Mouse (Mus musculus) right cerebral cortex, postnatal 36 days (tissue): ENCODE data around the gene Gm21976.

ENCODE experiments used
- DNase-seq, 2 experiments: peaks; one replicate each; pipeline ENCODE4 v3.0.0; 2022; ENCODE audit warnings: low spot score in 2 of 2, mixed read lengths in 1 of 2

The Gm21976 gene

GRCm38 (mm10) chr13:98279686-98280085, at the start of gene Gm21976:
TSS of gene Gm21976 (plus strand) at chr13:98279887.
- no peak for DNase-seq

- no peak for DNase-seq
Observed at GRCm38 (mm10) chr13:98230511-98230910, 49.2 kb upstream of the Gm21976 start.

GRCm38 (mm10) chr13:98235451-98235850, 44.2 kb upstream of the Gm21976 start:
- DNase-seq: no peak

GRCm38 (mm10) chr13:98239978-98240641, 39.6 kb upstream of the Gm21976 start:
- peak; percentile 41 to 50 for DNase-seq

- no peak for DNase-seq
Observed at GRCm38 (mm10) chr13:98241531-98242282, 38.0 kb upstream of the Gm21976 start.

- DNase-seq: no peak
Observed at GRCm38 (mm10) chr13:98244571-98245350, 34.9 kb upstream of the Gm21976 start.

- DNase-seq: no peak
Observed at GRCm38 (mm10) chr13:98245386-98245785, 34.3 kb upstream of the Gm21976 start.

GRCm38 (mm10) chr13:98249594-98249993, 30.1 kb upstream of the Gm21976 start:
- no peak for DNase-seq

- peak; percentile 67 to 77 for DNase-seq
Observed at GRCm38 (mm10) chr13:98254921-98255320, 24.8 kb upstream of the Gm21976 start.

GRCm38 (mm10) chr13:98262636-98263457, 16.8 kb upstream of the Gm21976 start, which contains the start of the genes Utp15 and Ankra2:
TSS of gene Utp15 (minus strand) at chr13:98263041.
TSS of gene Ankra2 (plus strand) at chr13:98263074.
- peak; percentile 97 to 99 for DNase-seq

GRCm38 (mm10) chr13:98263458-98263987, 16.2 kb upstream of the Gm21976 start:
- no peak for DNase-seq

GRCm38 (mm10) chr13:98264111-98264510, 15.6 kb upstream of the Gm21976 start:
- DNase-seq: no peak

- no peak for DNase-seq
Observed at GRCm38 (mm10) chr13:98274023-98274422, 5.7 kb upstream of the Gm21976 start.

GRCm38 (mm10) chr13:98275646-98276045, 4.0 kb upstream of the Gm21976 start:
- DNase-seq: no peak

GRCm38 (mm10) chr13:98276253-98276652, 3.4 kb upstream of the Gm21976 start:
- DNase-seq: no peak

- no peak for DNase-seq
Observed at GRCm38 (mm10) chr13:98277501-98277900, 2.2 kb upstream of the Gm21976 start.

- DNase-seq: no peak
Observed at GRCm38 (mm10) chr13:98280990-98281650, 1.4 kb downstream of the Gm21976 start.

- DNase-seq: no peak
Observed at GRCm38 (mm10) chr13:98290719-98291118, 11.0 kb downstream of the Gm21976 start.

GRCm38 (mm10) chr13:98291712-98292111, 12.0 kb downstream of the Gm21976 start:
- DNase-seq: no peak

- DNase-seq: no peak
Observed at GRCm38 (mm10) chr13:98296072-98296471, 16.4 kb downstream of the Gm21976 start.
